Mouse (Mus musculus): ENCODE data around the gene Ebi3.

Ebi3 gene

GRCm38 (mm10) chr17:55958584-55958886 lies 6.1 kb downstream of the Ebi3 start:
- DNase-seq (ENCODE audit: low read depth, low spot score), result peak; percentile 39

- peak; percentile 98 for DNase-seq (ENCODE audit: low read depth, low spot score)
Observed at GRCm38 (mm10) chr17:55958918-55959728, 6.7 kb downstream of the Ebi3 start, which contains the start of gene Yju2. Gene Yju2, plus strand, starts transcription at chr17:55959099.

GRCm38 (mm10) chr17:55959946-55960740 lies 7.7 kb downstream of the Ebi3 start:
- no peak for DNase-seq (ENCODE audit: low read depth, low spot score)

- DNase-seq (ENCODE audit: low read depth, low spot score), result no peak
Observed at GRCm38 (mm10) chr17:55960791-55961190, 8.4 kb downstream of the Ebi3 start.

- no peak for DNase-seq (ENCODE audit: low read depth, low spot score)
Observed at GRCm38 (mm10) chr17:55961631-55962030, 9.2 kb downstream of the Ebi3 start.

- no peak for DNase-seq (ENCODE audit: low read depth, low spot score)
Observed at GRCm38 (mm10) chr17:55963171-55963570, 10.7 kb downstream of the Ebi3 start.

GRCm38 (mm10) chr17:55964496-55964895 lies 12.1 kb downstream of the Ebi3 start:
- no peak for DNase-seq (ENCODE audit: low read depth, low spot score)

- DNase-seq (ENCODE audit: low read depth, low spot score), result no peak
Observed at GRCm38 (mm10) chr17:55964996-55965395, 12.6 kb downstream of the Ebi3 start.

- no peak for DNase-seq (ENCODE audit: low read depth, low spot score)
Observed at GRCm38 (mm10) chr17:55967186-55967585, 14.7 kb downstream of the Ebi3 start.

- no peak for DNase-seq (ENCODE audit: low read depth, low spot score)
Observed at GRCm38 (mm10) chr17:55968210-55968609, 15.8 kb downstream of the Ebi3 start.

- DNase-seq (ENCODE audit: low read depth, low spot score), result no peak
Observed at GRCm38 (mm10) chr17:55969560-55969959, 17.1 kb downstream of the Ebi3 start.

GRCm38 (mm10) chr17:55969966-55970891 lies 17.8 kb downstream of the Ebi3 start, which contains the start of gene Shd:
Gene Shd, plus strand, starts transcription at chr17:55970467.
- no peak for DNase-seq (ENCODE audit: low read depth, low spot score)

GRCm38 (mm10) chr17:55971453-55971852 lies 19.0 kb downstream of the Ebi3 start:
- no peak for DNase-seq (ENCODE audit: low read depth, low spot score)

GRCm38 (mm10) chr17:55976255-55976862 lies 23.9 kb downstream of the Ebi3 start:
- DNase-seq (ENCODE audit: low read depth, low spot score), result peak; percentile 83

GRCm38 (mm10) chr17:55977301-55977700 lies 24.9 kb downstream of the Ebi3 start:
- DNase-seq (ENCODE audit: low read depth, low spot score), result no peak

GRCm38 (mm10) chr17:55986030-55986961 lies 33.9 kb downstream of the Ebi3 start, which contains the start of gene Fsd1:
Gene Fsd1, plus strand, starts transcription at chr17:55986509.
- peak; percentile 81 for DNase-seq (ENCODE audit: low read depth, low spot score)

GRCm38 (mm10) chr17:55990278-55990898 lies 37.9 kb downstream of the Ebi3 start:
- DNase-seq (ENCODE audit: low read depth, low spot score), result peak; percentile 41

GRCm38 (mm10) chr17:55996007-55996406 lies 43.6 kb downstream of the Ebi3 start:
- no peak for DNase-seq (ENCODE audit: low read depth, low spot score)

- peak; percentile 87 for DNase-seq (ENCODE audit: low read depth, low spot score)
Observed at GRCm38 (mm10) chr17:55999794-56000499, 47.5 kb downstream of the Ebi3 start.
